ENCODE assay signal across 8 mouse cellular contexts in genomic region chr15:79951226-79951625, GRCm38 (mm10). TPM values are rescaled to one million over a fixed set of nuclear protein-coding genes. Genes with fewer than 3 reads are reported as not detected.
DNase-seq lines count a peak whose midpoint lies in the region; ATAC-seq and TF ChIP-seq lines count a peak whose summit lies in the region.

No protein-coding gene starts in this region.

- no peak overlapping the region for H3K4me2 ChIP-seq in forebrain, embryonic 12.5 days
- no peak overlapping the region; the same call in 1 of the 2 replicates for H3K4me2 ChIP-seq in forebrain, embryonic 16.5 days (ENCODE audit: low read length)
- H3K4me2 ChIP-seq in lung, embryonic 14.5 days = no peak overlapping the region; the same call in 1 of the 2 replicates
- no peak overlapping the region; the same call in 1 of the 2 replicates for H3K4me2 ChIP-seq in intestine, embryonic 15.5 days (replicated peaks)
- peak overlapping the region; percentile 68 for H3K4me2 ChIP-seq in neural tube, embryonic 15.5 days

- no peak for DNase-seq in lung, embryonic 14.5 days
- DNase-seq in lung, postnatal 14 days = no peak
- no peak for DNase-seq in left cerebral cortex, postnatal 25 days (ENCODE audit: low spot score in 2 of 2)
- no peak for DNase-seq in cerebellum, adult 2 months

- peaks cover 29% of the 10 kb centered on the region for H3K4me1 ChIP-seq in forebrain, embryonic 12.5 days
- peaks cover 15% of the 10 kb centered on the region for H3K4me1 ChIP-seq in forebrain, embryonic 16.5 days (replicated peaks; ENCODE audit: control insufficient read depth, insufficient read depth, low read length)
- peaks cover 30% of the 10 kb centered on the region for H3K4me1 ChIP-seq in lung, embryonic 14.5 days (ENCODE audit: insufficient read depth)
- H3K4me1 ChIP-seq in intestine, embryonic 15.5 days (replicated peaks) = peaks cover 36% of the 10 kb centered on the region
- peaks cover 34% of the 10 kb centered on the region for H3K4me1 ChIP-seq in neural tube, embryonic 15.5 days
- H3K4me1 ChIP-seq in cerebellum, adult 2 months (ENCODE audit: control insufficient read depth, insufficient read depth, low read length) = peaks cover 8% of the 10 kb centered on the region

- H3K27me3 ChIP-seq in forebrain, embryonic 12.5 days = 0 out of 2 replicates have a peak, but pooled peaks cover 10% of the 10 kb centered on the region
- no peaks in the 10 kb centered on the region for H3K27me3 ChIP-seq in forebrain, embryonic 16.5 days (replicated peaks; ENCODE audit: control insufficient read depth, insufficient read depth, low read length)
- no peaks in the 10 kb centered on the region for H3K27me3 ChIP-seq in lung, embryonic 14.5 days (ENCODE audit: insufficient read depth, low read length)
- H3K27me3 ChIP-seq in intestine, embryonic 15.5 days (replicated peaks) = no peaks in the 10 kb centered on the region
- H3K27me3 ChIP-seq in neural tube, embryonic 15.5 days (replicated peaks) = no peaks in the 10 kb centered on the region
- no peaks in the 10 kb centered on the region for H3K27me3 ChIP-seq in cerebellum, adult 2 months (ENCODE audit: control insufficient read depth, insufficient read depth, low read length)

- WGBS in forebrain, embryonic 12.5 days = 68% methylated on average over 6 of the region's 6 CpGs
- 69% methylated on average over 6 of the region's 6 CpGs for WGBS in forebrain, embryonic 16.5 days
- WGBS in lung, embryonic 14.5 days = 65% methylated on average over 6 of the region's 6 CpGs
- 64% methylated on average over 6 of the region's 6 CpGs for WGBS in intestine, embryonic 15.5 days
- WGBS in neural tube, embryonic 15.5 days = 80% methylated on average over 6 of the region's 6 CpGs
- 88% methylated on average over 6 of the region's 6 CpGs for WGBS in cerebellum, adult 2 months

- no peaks in the 10 kb centered on the region for H3K9me3 ChIP-seq in forebrain, embryonic 12.5 days
- H3K9me3 ChIP-seq in forebrain, embryonic 16.5 days (ENCODE audit: control insufficient read depth, low read length) = no peaks in the 10 kb centered on the region
- no peaks in the 10 kb centered on the region for H3K9me3 ChIP-seq in lung, embryonic 14.5 days (ENCODE audit: low read depth, low read length)
- H3K9me3 ChIP-seq in intestine, embryonic 15.5 days = no peaks in the 10 kb centered on the region
- H3K9me3 ChIP-seq in neural tube, embryonic 15.5 days (replicated peaks) = no peaks in the 10 kb centered on the region

- H3K4me3 ChIP-seq in forebrain, embryonic 12.5 days (replicated peaks) = no peak overlapping the region
- no peak overlapping the region for H3K4me3 ChIP-seq in forebrain, embryonic 16.5 days (replicated peaks; ENCODE audit: low read length)
- no peak overlapping the region for H3K4me3 ChIP-seq in lung, embryonic 14.5 days (ENCODE audit: low read depth, low read length)
- H3K4me3 ChIP-seq in intestine, embryonic 15.5 days (replicated peaks) = no peak overlapping the region
- H3K4me3 ChIP-seq in neural tube, embryonic 15.5 days (replicated peaks) = no peak overlapping the region
- H3K4me3 ChIP-seq in cerebellum, adult 2 months (replicated peaks; ENCODE audit: insufficient read depth, low read depth, low read length) = no peak overlapping the region

- no peaks in the 10 kb centered on the region for H3K36me3 ChIP-seq in forebrain, embryonic 12.5 days (replicated peaks)
- no peaks in the 10 kb centered on the region for H3K36me3 ChIP-seq in forebrain, embryonic 16.5 days (ENCODE audit: control insufficient read depth, insufficient read depth)
- H3K36me3 ChIP-seq in lung, embryonic 14.5 days (ENCODE audit: insufficient read depth) = no peaks in the 10 kb centered on the region
- no peaks in the 10 kb centered on the region for H3K36me3 ChIP-seq in intestine, embryonic 15.5 days
- no peaks in the 10 kb centered on the region for H3K36me3 ChIP-seq in neural tube, embryonic 15.5 days

- no peak for TF ChIP-seq POLR2A in cerebellum, adult 2 months (IDR thresholded peaks at IDR 0.05; ENCODE audit: borderline replicate concordance, insufficient read depth, low read length)

- H3K9ac ChIP-seq in forebrain, embryonic 12.5 days = no peak overlapping the region
- no peak overlapping the region for H3K9ac ChIP-seq in forebrain, embryonic 16.5 days (replicated peaks; ENCODE audit: low read depth, low read length)
- H3K9ac ChIP-seq in lung, embryonic 14.5 days = no peak overlapping the region
- no peak overlapping the region for H3K9ac ChIP-seq in intestine, embryonic 15.5 days
- 0 out of 2 replicates have a peak overlapping the region, but pooled peaks have one; percentile 0 for H3K9ac ChIP-seq in neural tube, embryonic 15.5 days (replicated peaks)

- 0 out of 2 replicates have a peak overlapping the region, but pooled peaks have one; percentile 46 for H3K27ac ChIP-seq in forebrain, embryonic 12.5 days
- no peak overlapping the region for H3K27ac ChIP-seq in forebrain, embryonic 16.5 days (ENCODE audit: low read length)
- H3K27ac ChIP-seq in lung, embryonic 14.5 days (ENCODE audit: low read depth) = peak overlapping the region; percentile 79
- peak overlapping the region; percentile 52 for H3K27ac ChIP-seq in intestine, embryonic 15.5 days
- peak overlapping the region; percentile 18; the same call in 1 of the 2 replicates for H3K27ac ChIP-seq in neural tube, embryonic 15.5 days (replicated peaks)
- H3K27ac ChIP-seq in cerebellum, adult 2 months (ENCODE audit: insufficient read depth, low read length) = no peak overlapping the region

- intact Hi-C loops in left cerebral cortex, postnatal 25 days (cut with DNase I) = loop anchor here (2.0 to 5.0 kb wide), 2 partner anchors 51 to 62 kb away; no protein-coding TSS in a partner anchor

- no peak for TF ChIP-seq CTCF in lung, embryonic 14.5 days (IDR thresholded peaks at IDR 0.05; ENCODE audit: low read depth)
- no peak for TF ChIP-seq CTCF in cerebellum, adult 2 months (IDR thresholded peaks at IDR 0.05; ENCODE audit: borderline replicate concordance, insufficient read depth, low read depth, low read length)

- ATAC-seq in forebrain, embryonic 12.5 days (ENCODE audit: low FRiP score) = no peak
- ATAC-seq in forebrain, embryonic 16.5 days = no peak
- no peak for ATAC-seq in lung, embryonic 14.5 days (ENCODE audit: insufficient read depth)
- ATAC-seq in intestine, embryonic 15.5 days = 0 out of 2 replicates have a peak, but pooled peaks have one; percentile 3
- ATAC-seq in neural tube, embryonic 15.5 days (ENCODE audit: low FRiP score) = no peak

RNA-seq across cellular contexts. Expression of gene Cbx7, which starts 19.7 kb away (rescaled TPM):
- 3.3 and 3.6 TPM in 2 replicates for polyA plus RNA-seq in forebrain, embryonic 12.5 days (2016; fragmentation: Nextera tagmentation; extraction: Ambion mirVana)
- polyA plus RNA-seq in forebrain, embryonic 16.5 days (2015; fragmentation: Nextera tagmentation; extraction: Ambion mirVana) = 3.0 and 4.0 TPM in 2 replicates
- polyA plus RNA-seq in lung, embryonic 14.5 days (2014; fragmentation: Nextera tagmentation; extraction: Ambion mirVana) = 2.3 TPM in 2 replicates
- polyA plus RNA-seq in intestine, embryonic 15.5 days (2015; fragmentation: Nextera tagmentation; extraction: Ambion mirVana) = 3.9 and 4.6 TPM in 2 replicates
- polyA plus RNA-seq in neural tube, embryonic 15.5 days (2015; fragmentation: Nextera tagmentation; extraction: Ambion mirVana) = 4.1 and 4.6 TPM in 2 replicates
- 10 to 100 TPM; 27.1 to 29.5 TPM for total RNA-seq in left cerebral cortex, postnatal 25 days (2021)
- polyA plus RNA-seq in cerebellum, adult 2 months (2012; rRNA removed) = 89.6 and 96.3 TPM in 2 replicates

RNA-seq across cellular contexts. Expression of gene Apobec3, which starts 59.8 kb away (rescaled TPM):
- 7.4 and 8.4 TPM in 2 replicates for polyA plus RNA-seq in forebrain, embryonic 12.5 days (2016; fragmentation: Nextera tagmentation; extraction: Ambion mirVana)
- polyA plus RNA-seq in forebrain, embryonic 16.5 days (2015; fragmentation: Nextera tagmentation; extraction: Ambion mirVana) = 6.7 and 8.5 TPM in 2 replicates
- 19.8 and 23.2 TPM in 2 replicates for polyA plus RNA-seq in lung, embryonic 14.5 days (2014; fragmentation: Nextera tagmentation; extraction: Ambion mirVana)
- polyA plus RNA-seq in intestine, embryonic 15.5 days (2015; fragmentation: Nextera tagmentation; extraction: Ambion mirVana) = 13.1 and 15.4 TPM in 2 replicates
- 4.8 and 44.4 TPM in 2 replicates for polyA plus RNA-seq in neural tube, embryonic 15.5 days (2015; fragmentation: Nextera tagmentation; extraction: Ambion mirVana)
- total RNA-seq in left cerebral cortex, postnatal 25 days (2021) = 1 to 10 TPM; 3.7 to 4.0 TPM
- polyA plus RNA-seq in cerebellum, adult 2 months (2012; rRNA removed) = 3.3 and 3.6 TPM in 2 replicates

Comparison
In these comparisons a context has a peak if more than half of its experiments do, and no peak if none do; other contexts are left out.
1. H3K27ac ChIP-seq: peak in forebrain, embryonic 12.5 days (single experiment), lung, embryonic 14.5 days (single experiment), intestine, embryonic 15.5 days (single experiment) and neural tube, embryonic 15.5 days (single experiment); none in forebrain, embryonic 16.5 days (single experiment) and cerebellum, adult 2 months (single experiment).
2. RNA of gene Cbx7, which starts 19.7 kb away (polyA plus RNA-seq): 89.6 to 96.3 TPM in cerebellum, adult 2 months; 3.9 to 4.6 TPM in intestine, embryonic 15.5 days, 4.1 to 4.6 TPM in neural tube, embryonic 15.5 days, 3.0 to 4.0 TPM in forebrain, embryonic 16.5 days, 3.3 to 3.6 TPM in forebrain, embryonic 12.5 days and 2.3 TPM in lung, embryonic 14.5 days; every median in the first group is over 10 times any median in the second.